Mouse (Mus musculus): Measurements from ENCODE around the gene Akt3. TPM values are rescaled to one million over a fixed set of nuclear protein-coding genes. Genes with fewer than 3 reads are reported as not detected.

The Akt3 gene
- polyA plus RNA-seq, 1 experiment, result 44.3 TPM

GRCm38 (mm10) chr1:177190358-177190757 lies 67.6 kb downstream of the Akt3 start:
- no peak for DNase-seq (ENCODE audit: extremely low spot score in 1 of 2, low spot score in 1 of 2)

GRCm38 (mm10) chr1:177188708-177189107 lies 69.3 kb downstream of the Akt3 start:
- peak; percentile 21 to 71 for DNase-seq (ENCODE audit: extremely low spot score in 1 of 2, low spot score in 1 of 2)

GRCm38 (mm10) chr1:177186751-177187150 lies 71.3 kb downstream of the Akt3 start:
- DNase-seq (ENCODE audit: extremely low spot score in 1 of 2, low spot score in 1 of 2), result no peak

GRCm38 (mm10) chr1:177179635-177180034 lies 78.4 kb downstream of the Akt3 start:
- no peak for DNase-seq (ENCODE audit: extremely low spot score in 1 of 2, low spot score in 1 of 2)

GRCm38 (mm10) chr1:177175436-177175835 lies 82.6 kb downstream of the Akt3 start:
- DNase-seq (ENCODE audit: extremely low spot score in 1 of 2, low spot score in 1 of 2), result peak; percentile 50 to 70

GRCm38 (mm10) chr1:177171300-177171699 lies 86.7 kb downstream of the Akt3 start:
- no peak for DNase-seq (ENCODE audit: extremely low spot score in 1 of 2, low spot score in 1 of 2)

- DNase-seq (ENCODE audit: extremely low spot score in 1 of 2, low spot score in 1 of 2), result no peak
Measured at GRCm38 (mm10) chr1:177165789-177166188, 92.2 kb downstream of the Akt3 start.

- no peak for DNase-seq (ENCODE audit: extremely low spot score in 1 of 2, low spot score in 1 of 2)
Measured at GRCm38 (mm10) chr1:177165336-177165735, 92.7 kb downstream of the Akt3 start.

- DNase-seq (ENCODE audit: extremely low spot score in 1 of 2, low spot score in 1 of 2), result peak in 1 of 2 experiments; percentile 43
Measured at GRCm38 (mm10) chr1:177150344-177151021, 107.5 kb downstream of the Akt3 start.

GRCm38 (mm10) chr1:177148746-177149145 lies 109.3 kb downstream of the Akt3 start:
- DNase-seq (ENCODE audit: extremely low spot score in 1 of 2, low spot score in 1 of 2), result no peak

- DNase-seq (ENCODE audit: extremely low spot score in 1 of 2, low spot score in 1 of 2), result no peak
Measured at GRCm38 (mm10) chr1:177141468-177141867, 116.5 kb downstream of the Akt3 start.

- no peak for DNase-seq (ENCODE audit: extremely low spot score in 1 of 2, low spot score in 1 of 2)
Measured at GRCm38 (mm10) chr1:177139652-177140051, 118.4 kb downstream of the Akt3 start.

- DNase-seq (ENCODE audit: extremely low spot score in 1 of 2, low spot score in 1 of 2), result no peak
Measured at GRCm38 (mm10) chr1:177131458-177131857, 126.5 kb downstream of the Akt3 start.

GRCm38 (mm10) chr1:177126674-177127073 lies 131.3 kb downstream of the Akt3 start:
- DNase-seq (ENCODE audit: extremely low spot score in 1 of 2, low spot score in 1 of 2), result peak; percentile 19 to 73

GRCm38 (mm10) chr1:177110665-177111271 lies 147.2 kb downstream of the Akt3 start:
- no peak for DNase-seq (ENCODE audit: extremely low spot score in 1 of 2, low spot score in 1 of 2)

- no peak for DNase-seq (ENCODE audit: extremely low spot score in 1 of 2, low spot score in 1 of 2)
Measured at GRCm38 (mm10) chr1:177090465-177090864, 167.5 kb downstream of the Akt3 start.

GRCm38 (mm10) chr1:177089515-177089914 lies 168.5 kb downstream of the Akt3 start:
- DNase-seq (ENCODE audit: extremely low spot score in 1 of 2, low spot score in 1 of 2), result no peak

- no peak for DNase-seq (ENCODE audit: extremely low spot score in 1 of 2, low spot score in 1 of 2)
Measured at GRCm38 (mm10) chr1:177089048-177089447, 169.0 kb downstream of the Akt3 start.

- DNase-seq (ENCODE audit: extremely low spot score in 1 of 2, low spot score in 1 of 2), result no peak
Measured at GRCm38 (mm10) chr1:177081957-177082645, 175.9 kb downstream of the Akt3 start.

- no peak for DNase-seq (ENCODE audit: extremely low spot score in 1 of 2, low spot score in 1 of 2)
Measured at GRCm38 (mm10) chr1:177069161-177069560, 188.8 kb downstream of the Akt3 start.

GRCm38 (mm10) chr1:177067123-177067646 lies 190.8 kb downstream of the Akt3 start:
- no peak for DNase-seq (ENCODE audit: extremely low spot score in 1 of 2, low spot score in 1 of 2)
